Mouse (Mus musculus) intestine, embryonic 16.5 days (tissue): ENCODE data around the gene Camta1. TPM values are rescaled to one million over a fixed set of nuclear protein-coding genes. Genes with fewer than 3 reads are reported as not detected.

Experiments
- ATAC-seq: fragments of 200-750 bp; cut with Nextera tagmentation; 2 replicates; pipeline ENCODE4 v1.8.0; 2017; ENCODE audit warnings: moderate TSS enrichment, moderate library complexity
- H3K27ac ChIP-seq: fragments of 300-500 bp; sonication (generic); 2 replicates; pipeline ENCODE4 v1.5.1; 2014; ENCODE audit warnings: mild to moderate bottlenecking, low read length
- H3K27me3 ChIP-seq: fragments of 300-500 bp; sonication (generic); replicated peaks from 2 replicates; pipeline ENCODE4 v1.6.1; 2014; ENCODE audit warnings: low read length, control low read depth, mixed read lengths; ENCODE audit not compliant: control insufficient read depth, insufficient read depth
- H3K36me3 ChIP-seq: fragments of 300-500 bp; sonication (generic); 2 replicates; pipeline ENCODE4 v1.6.1; 2014; ENCODE audit warnings: low read length, control low read depth; ENCODE audit not compliant: control insufficient read depth, insufficient read depth
- H3K4me1 ChIP-seq: fragments of 300-500 bp; sonication (generic); 2 replicates; pipeline ENCODE4 v1.6.1; 2014; ENCODE audit warnings: low read length, control low read depth, mixed read lengths; ENCODE audit not compliant: control insufficient read depth, insufficient read depth
- H3K4me2 ChIP-seq: fragments of 300-500 bp; sonication (generic); 2 replicates; pipeline ENCODE4 v1.6.1; 2014; ENCODE audit warnings: low read depth, low read length, control low read depth
- H3K4me3 ChIP-seq: fragments of 300-500 bp; sonication (generic); 2 replicates; pipeline ENCODE4 v1.5.1; 2014; ENCODE audit warnings: mild to moderate bottlenecking, low read length
- H3K9ac ChIP-seq: fragments of 300-500 bp; sonication (generic); 2 replicates; pipeline ENCODE4 v1.6.1; 2014; ENCODE audit warnings: low read depth, low read length
- H3K9me3 ChIP-seq: fragments of 300-500 bp; sonication (generic); 2 replicates; pipeline ENCODE4 v1.6.1; 2016; ENCODE audit warnings: low read length, control low read depth; ENCODE audit not compliant: control insufficient read depth
- WGBS: fragments of 180-500 bp; shearing (Covaris S2); extraction: QIAGEN DNeasy Blood & Tissue Kit; methylation state at CpG from one replicate; pipeline ENCODE4 v1.1.7; 2014; 5-methylcytosine and 5-hydroxymethylcytosine counted together
- polyA plus RNA-seq: library from polyadenylated mRNA; unstranded; fragments of >200 nt; fragmentation: Nextera tagmentation; extraction: Ambion mirVana; gene quantifications from 2 replicates; pipeline ENCODE4 v1.2.1, GENCODE M21; 2015

The Camta1 gene
- polyA plus RNA-seq, 1 experiment from 2014 or later: 69.1 TPM

- Histone ChIP-seq H3K4me3 (no peak overlapping the region), H3K4me1 (no peaks in the 10 kb centered on the region), H3K27ac (no peak overlapping the region), H3K27me3 (no peaks in the 10 kb centered on the region), H3K9me3 (no peaks in the 10 kb centered on the region), H3K36me3 (no peaks in the 10 kb centered on the region), H3K4me2 (no peak overlapping the region), H3K9ac (no peak overlapping the region)
- ATAC-seq: no peak
- WGBS: 71% methylated on average over 12 of the region's 12 CpGs
These were observed 575.7 kb downstream of the Camta1 start for GRCm38 (mm10) chr4:151285905-151286445.

GRCm38 (mm10) chr4:151285432-151285831, 576.2 kb downstream of the Camta1 start:
- no peaks in the 10 kb centered on the region for H3K27me3 ChIP-seq
- H3K4me1 ChIP-seq: no peaks in the 10 kb centered on the region
- no peak for ATAC-seq
- WGBS: 65% methylated on average over 3 of the region's 3 CpGs
- no peak overlapping the region for H3K4me2 ChIP-seq
- no peak overlapping the region for H3K27ac ChIP-seq
- H3K9ac ChIP-seq: no peak overlapping the region
- no peak overlapping the region for H3K4me3 ChIP-seq
- H3K9me3 ChIP-seq: no peaks in the 10 kb centered on the region
- H3K36me3 ChIP-seq: no peaks in the 10 kb centered on the region

GRCm38 (mm10) chr4:151283092-151283741, 578.5 kb downstream of the Camta1 start:
- Histone ChIP-seq H3K9ac (no peak overlapping the region), H3K36me3 (no peaks in the 10 kb centered on the region), H3K4me2 (no peak overlapping the region), H3K4me3 (no peak overlapping the region), H3K4me1 (no peaks in the 10 kb centered on the region), H3K27me3 (no peaks in the 10 kb centered on the region), H3K9me3 (no peaks in the 10 kb centered on the region), H3K27ac (no peak overlapping the region)
- WGBS: 28% methylated on average over 16 of the region's 16 CpGs
- no peak for ATAC-seq

GRCm38 (mm10) chr4:151282103-151282502, 579.6 kb downstream of the Camta1 start:
- Histone ChIP-seq H3K4me2 (no peak overlapping the region), H3K36me3 (no peaks in the 10 kb centered on the region), H3K9me3 (no peaks in the 10 kb centered on the region), H3K27me3 (no peaks in the 10 kb centered on the region), H3K4me1 (no peaks in the 10 kb centered on the region), H3K4me3 (no peak overlapping the region), H3K27ac (no peak overlapping the region), H3K9ac (no peak overlapping the region)
- ATAC-seq: no peak
- 59% methylated on average over 14 of the region's 14 CpGs for WGBS

GRCm38 (mm10) chr4:151275292-151275691, 586.4 kb downstream of the Camta1 start:
- Histone ChIP-seq H3K27me3 (no peaks in the 10 kb centered on the region), H3K4me1 (peaks cover 3% of the 10 kb centered on the region; the same call in 1 of the 2 replicates), H3K4me2 (no peak overlapping the region), H3K4me3 (no peak overlapping the region), H3K36me3 (no peaks in the 10 kb centered on the region), H3K9ac (no peak overlapping the region), H3K9me3 (no peaks in the 10 kb centered on the region), H3K27ac (no peak overlapping the region)
- WGBS: 59% methylated on average over 13 of the region's 13 CpGs
- no peak for ATAC-seq

GRCm38 (mm10) chr4:151263786-151264414, 597.8 kb downstream of the Camta1 start:
- Histone ChIP-seq H3K27ac (no peak overlapping the region), H3K4me3 (no peak overlapping the region), H3K9me3 (no peaks in the 10 kb centered on the region), H3K9ac (no peak overlapping the region), H3K4me1 (no peaks in the 10 kb centered on the region), H3K27me3 (no peaks in the 10 kb centered on the region), H3K4me2 (no peak overlapping the region), H3K36me3 (no peaks in the 10 kb centered on the region)
- no peak for ATAC-seq
- WGBS: 52% methylated on average over 14 of the region's 14 CpGs

GRCm38 (mm10) chr4:151263052-151263451, 598.6 kb downstream of the Camta1 start:
- no peak for ATAC-seq
- WGBS: 68% methylated on average over 7 of the region's 7 CpGs
- Histone ChIP-seq H3K27me3 (no peaks in the 10 kb centered on the region), H3K4me2 (no peak overlapping the region), H3K4me3 (no peak overlapping the region), H3K4me1 (no peaks in the 10 kb centered on the region), H3K9ac (no peak overlapping the region), H3K36me3 (no peaks in the 10 kb centered on the region), H3K9me3 (no peaks in the 10 kb centered on the region), H3K27ac (no peak overlapping the region)

- H3K27ac ChIP-seq: no peak overlapping the region
- H3K4me2 ChIP-seq: no peak overlapping the region
- no peaks in the 10 kb centered on the region for H3K36me3 ChIP-seq
- H3K27me3 ChIP-seq: no peaks in the 10 kb centered on the region
- 70% methylated on average over 4 of the region's 4 CpGs for WGBS
- ATAC-seq: no peak
- no peaks in the 10 kb centered on the region for H3K9me3 ChIP-seq
- no peaks in the 10 kb centered on the region for H3K4me1 ChIP-seq
- H3K4me3 ChIP-seq: no peak overlapping the region
- no peak overlapping the region for H3K9ac ChIP-seq
These were observed 605.1 kb downstream of the Camta1 start for GRCm38 (mm10) chr4:151256622-151257021.

GRCm38 (mm10) chr4:151250824-151251223, 610.9 kb downstream of the Camta1 start:
- Histone ChIP-seq H3K4me3 (no peak overlapping the region), H3K9ac (no peak overlapping the region), H3K36me3 (no peaks in the 10 kb centered on the region), H3K27me3 (no peaks in the 10 kb centered on the region), H3K27ac (no peak overlapping the region), H3K9me3 (no peaks in the 10 kb centered on the region), H3K4me2 (no peak overlapping the region), H3K4me1 (no peaks in the 10 kb centered on the region)
- ATAC-seq: no peak
- 89% methylated on average over 6 of the region's 6 CpGs for WGBS
